Mouse (Mus musculus) layer of hippocampus, adult 8-10 months (tissue): Measurements from ENCODE around the gene Uqcrc2. TPM values are rescaled to one million over a fixed set of nuclear protein-coding genes. Genes with fewer than 3 reads are reported as not detected.

ENCODE experiments used
- DNase-seq, 2 experiments: peaks; one replicate each; pipeline ENCODE4 v3.0.0; 2022; ENCODE audit warnings: low spot score in 2 of 2
- total RNA-seq, 4 experiments: library from RNA; stranded (reverse); gene quantifications; 2 replicates each; pipeline ENCODE4 v1.2.4; 2022

The Uqcrc2 gene
- 100 to 1,000 TPM; 237 to 257 (median 241) TPM for total RNA-seq

- DNase-seq: peak; percentile 72 to 83
Measured at GRCm38 (mm10) chr7:120634711-120635361, at the start of gene Uqcrc2. TSS of gene Uqcrc2 (plus strand) at chr7:120635176.

GRCm38 (mm10) chr7:120597203-120597743 is 37.7 kb upstream of the Uqcrc2 start:
- peak in 1 of 2 experiments; percentile 3 for DNase-seq

- peak; percentile 2 to 5 for DNase-seq
Measured at GRCm38 (mm10) chr7:120597744-120598243, 37.2 kb upstream of the Uqcrc2 start.

- no peak for DNase-seq
Measured at GRCm38 (mm10) chr7:120598355-120598754, 36.6 kb upstream of the Uqcrc2 start.

- DNase-seq: no peak
Measured at GRCm38 (mm10) chr7:120620075-120620771, 14.8 kb upstream of the Uqcrc2 start.

GRCm38 (mm10) chr7:120620841-120621240 is 14.1 kb upstream of the Uqcrc2 start:
- no peak for DNase-seq

GRCm38 (mm10) chr7:120632518-120632917 is 2.5 kb upstream of the Uqcrc2 start:
- peak; percentile 25 to 26 for DNase-seq

GRCm38 (mm10) chr7:120634301-120634700 is 675 bp upstream of the Uqcrc2 start:
- no peak for DNase-seq

- no peak for DNase-seq
Measured at GRCm38 (mm10) chr7:120635362-120635781, 396 bp downstream of the Uqcrc2 start.

- DNase-seq: no peak
Measured at GRCm38 (mm10) chr7:120635821-120636220, 845 bp downstream of the Uqcrc2 start.

- no peak for DNase-seq
Measured at GRCm38 (mm10) chr7:120643217-120643616, 8.2 kb downstream of the Uqcrc2 start.

- peak; percentile 60 to 76 for DNase-seq
Measured at GRCm38 (mm10) chr7:120647849-120648248, 12.9 kb downstream of the Uqcrc2 start.

GRCm38 (mm10) chr7:120662079-120662478 is 27.1 kb downstream of the Uqcrc2 start:
- DNase-seq: no peak

- DNase-seq: peak in 1 of 2 experiments; percentile 66
Measured at GRCm38 (mm10) chr7:120670153-120670875, 35.3 kb downstream of the Uqcrc2 start, which contains the start of gene Pdzd9. TSS of gene Pdzd9 (minus strand) at chr7:120670343.

- no peak for DNase-seq
Measured at GRCm38 (mm10) chr7:120671271-120671670, 36.3 kb downstream of the Uqcrc2 start.

GRCm38 (mm10) chr7:120677001-120677643 is 42.1 kb downstream of the Uqcrc2 start, which contains the start of gene Mosmo:
TSS of gene Mosmo (plus strand) at chr7:120677618.
- peak in 1 of 2 experiments; percentile 32 for DNase-seq

GRCm38 (mm10) chr7:120677764-120678531 is 43.0 kb downstream of the Uqcrc2 start:
- DNase-seq: peak in 1 of 2 experiments; percentile 27

GRCm38 (mm10) chr7:120679023-120679422 is 44.0 kb downstream of the Uqcrc2 start:
- no peak for DNase-seq

- no peak for DNase-seq
Measured at GRCm38 (mm10) chr7:120682002-120682401, 47.0 kb downstream of the Uqcrc2 start.

- DNase-seq: peak; percentile 31 to 38
Measured at GRCm38 (mm10) chr7:120684731-120685161, 49.8 kb downstream of the Uqcrc2 start.
